Mouse (Mus musculus): ENCODE results near the gene Pnkd.
"Not testable (repeated sequence)": the region's sequence is repeated elsewhere in the genome, so short reads cannot be mapped to it uniquely, and the experiment has no call there.

The Pnkd gene

DNA sequence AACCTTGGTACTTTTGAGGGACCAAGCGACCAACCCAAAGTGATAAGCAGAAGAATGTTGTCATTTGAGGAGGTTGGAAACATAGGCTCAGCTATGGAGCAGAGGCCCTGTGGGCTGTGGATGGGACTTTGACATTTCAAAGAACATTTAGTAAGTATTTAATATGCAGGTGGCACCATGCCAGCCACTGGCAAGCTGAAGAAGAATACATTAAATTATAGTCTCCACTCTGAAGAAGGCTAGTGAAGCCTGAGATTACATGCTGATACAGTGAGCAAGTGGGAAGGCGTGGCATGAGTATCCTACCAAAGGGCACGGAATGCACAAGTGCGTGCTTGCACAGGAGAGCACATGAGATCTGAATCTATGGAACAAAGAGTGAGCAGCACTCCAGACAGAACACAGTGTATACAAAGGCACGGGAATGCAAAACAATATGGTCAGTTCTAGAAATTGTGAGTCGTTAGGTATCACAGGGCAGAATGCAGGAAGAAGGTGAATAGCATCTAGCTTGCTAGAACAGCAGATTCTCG, 45.2 kb downstream of the Pnkd start:
- no peak for DNase-seq (ENCODE audit: low spot score in 2 of 2)

DNA sequence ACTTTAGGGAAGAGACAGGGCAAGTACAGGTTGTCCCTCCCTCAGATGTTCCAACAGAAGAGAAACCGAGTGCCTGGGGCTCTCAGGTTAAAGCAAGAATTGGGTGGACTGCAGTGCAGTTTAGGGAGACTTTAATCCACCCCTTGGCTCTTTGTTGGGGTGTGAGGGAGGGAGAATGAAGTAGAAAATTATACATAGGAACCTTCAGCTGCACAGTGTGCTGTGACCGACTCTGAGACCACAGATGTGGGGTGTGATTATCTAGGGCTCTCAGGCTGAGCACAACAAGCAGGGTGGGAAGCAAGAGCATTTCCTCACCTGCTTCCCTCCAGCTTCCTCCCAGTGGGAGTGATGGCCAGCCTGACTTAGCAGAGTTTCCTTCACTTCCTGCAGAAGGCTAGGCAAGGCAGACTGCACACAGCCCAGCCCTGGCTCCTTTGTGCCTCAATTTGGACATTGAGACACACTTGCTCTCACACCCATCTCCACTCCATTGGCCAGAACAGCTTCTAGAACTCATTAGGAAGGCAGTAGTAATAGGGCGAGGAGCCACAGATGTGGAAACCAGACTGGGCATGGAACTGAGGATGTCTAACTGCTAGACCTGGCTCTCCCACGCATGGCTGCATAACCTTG, 46.4 kb downstream of the Pnkd start:
- DNase-seq (ENCODE audit: low spot score in 2 of 2): no peak

DNA sequence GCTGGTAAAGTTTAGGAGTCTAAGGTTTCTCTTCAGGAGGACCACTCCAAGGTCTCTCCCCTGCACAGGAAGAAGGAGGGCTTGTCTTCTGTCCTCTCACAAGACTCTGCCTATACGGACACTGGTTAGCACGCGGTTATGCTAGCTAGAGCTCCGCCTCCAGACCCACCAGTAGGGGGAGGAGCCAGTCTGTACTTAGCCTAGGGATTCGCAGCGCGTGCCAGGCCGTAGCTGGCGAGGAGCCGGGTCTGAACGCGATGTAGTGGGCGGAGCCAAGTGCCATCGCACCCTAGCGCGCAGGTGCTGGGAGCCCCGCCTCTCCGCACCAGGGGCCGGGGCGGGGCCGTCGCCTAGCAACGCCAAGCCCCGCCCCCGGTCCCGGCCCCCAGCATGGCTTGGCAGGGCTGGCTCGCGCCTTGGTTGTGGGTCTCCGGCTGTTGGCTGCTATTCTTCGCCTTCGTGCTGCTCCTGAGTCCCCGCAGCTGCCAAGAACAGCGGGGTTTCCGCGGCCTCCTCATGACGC, 47.6 kb downstream of the Pnkd start:
- peak; percentile 89 to 91 for DNase-seq (ENCODE audit: low spot score in 2 of 2)

DNA sequence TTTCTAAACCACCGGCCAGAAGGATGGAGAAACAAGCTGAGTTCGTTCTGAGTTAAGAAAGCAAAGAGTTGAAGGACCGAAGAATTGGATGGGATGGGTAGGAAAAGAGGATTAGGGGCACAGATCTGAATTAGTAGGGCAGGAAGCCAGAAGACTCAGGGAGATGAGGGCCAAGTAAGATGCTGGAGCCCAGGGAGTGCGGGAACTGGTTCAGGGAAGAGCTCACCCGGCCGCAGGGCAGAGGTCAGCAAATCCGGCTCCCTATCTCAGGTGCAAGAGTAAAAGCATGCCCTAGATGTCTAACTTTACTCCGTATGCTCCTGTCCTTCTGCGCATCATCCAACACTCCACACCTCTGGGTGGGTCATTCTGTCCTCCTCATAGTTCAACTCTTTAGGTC, 48.2 kb downstream of the Pnkd start:
- DNase-seq (ENCODE audit: low spot score in 2 of 2): no peak

DNA sequence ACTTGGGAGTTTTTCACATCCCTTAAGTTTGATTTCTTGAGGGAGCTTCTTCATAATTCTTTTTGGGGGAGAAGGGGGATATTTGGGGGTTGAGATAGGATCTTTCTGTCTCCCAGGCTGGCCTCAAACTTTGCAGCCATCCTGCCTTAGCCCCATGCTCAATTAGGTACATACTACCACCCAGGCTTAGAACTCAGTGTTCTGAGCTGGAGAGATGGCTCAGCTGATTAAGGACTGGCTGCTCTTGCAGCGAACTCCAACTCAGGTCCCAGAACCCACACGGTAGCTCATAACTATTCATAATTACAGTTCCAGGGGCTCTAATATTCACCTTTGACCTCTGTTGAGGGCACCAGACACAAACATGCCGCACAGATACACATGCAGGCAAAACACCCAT, 49.9 kb downstream of the Pnkd start:
- no peak for DNase-seq (ENCODE audit: low spot score in 2 of 2)

DNA sequence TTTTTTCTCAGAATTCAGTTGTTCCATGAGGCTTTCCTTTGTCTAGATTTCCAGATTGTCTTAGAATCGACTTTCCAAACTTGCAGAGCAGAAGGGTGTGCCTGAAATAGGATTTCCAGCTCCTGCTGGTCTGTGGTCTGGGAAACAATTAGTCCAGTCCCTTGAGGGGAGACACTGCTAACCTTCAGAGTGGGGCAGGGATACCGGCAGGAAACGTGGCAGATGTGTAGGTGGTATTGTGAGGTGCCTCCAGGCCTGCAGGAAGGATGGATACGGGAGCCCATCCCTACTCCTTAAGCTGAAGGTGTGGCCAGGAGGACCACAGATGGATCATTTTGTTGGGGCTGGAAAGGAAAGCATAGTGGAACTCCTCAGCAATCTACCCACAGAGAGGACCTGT, 50.3 kb downstream of the Pnkd start:
- DNase-seq (ENCODE audit: low spot score in 2 of 2): no peak

DNA sequence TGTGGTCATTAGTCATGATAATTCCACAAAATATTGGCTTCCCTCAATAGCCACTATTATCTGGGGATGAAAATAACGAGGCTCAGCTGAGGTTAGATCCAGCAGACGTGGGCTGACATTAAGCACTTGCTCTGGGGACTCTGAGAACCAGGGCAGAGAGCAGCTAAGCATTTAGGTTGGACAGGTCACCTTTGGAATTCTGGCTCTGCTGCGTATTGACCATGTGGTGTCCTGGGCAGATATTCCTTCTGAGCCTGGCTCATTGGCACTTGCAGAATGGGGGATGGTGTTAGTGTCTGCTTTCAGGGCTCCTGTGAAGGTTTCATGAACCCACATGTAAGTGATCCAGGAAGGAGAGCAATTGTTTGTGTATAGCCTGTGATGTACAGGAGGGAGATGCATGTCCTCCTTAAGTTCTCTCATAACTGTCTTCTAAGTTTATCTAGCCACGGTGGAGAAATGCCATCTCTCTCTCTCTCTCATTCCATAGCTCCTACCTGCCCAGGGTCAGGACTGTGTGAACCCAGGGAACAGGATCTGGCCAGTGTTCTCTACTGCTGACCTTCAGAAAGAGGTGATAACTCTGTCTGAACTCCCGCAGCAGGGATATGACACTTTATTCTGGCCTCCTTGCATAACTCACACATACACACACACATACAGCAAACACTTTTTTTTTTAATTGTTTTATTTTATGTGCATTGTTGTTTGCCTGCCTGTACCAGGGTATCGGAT, 50.9 kb downstream of the Pnkd start:
- DNase-seq (ENCODE audit: low spot score in 2 of 2): no peak

DNA sequence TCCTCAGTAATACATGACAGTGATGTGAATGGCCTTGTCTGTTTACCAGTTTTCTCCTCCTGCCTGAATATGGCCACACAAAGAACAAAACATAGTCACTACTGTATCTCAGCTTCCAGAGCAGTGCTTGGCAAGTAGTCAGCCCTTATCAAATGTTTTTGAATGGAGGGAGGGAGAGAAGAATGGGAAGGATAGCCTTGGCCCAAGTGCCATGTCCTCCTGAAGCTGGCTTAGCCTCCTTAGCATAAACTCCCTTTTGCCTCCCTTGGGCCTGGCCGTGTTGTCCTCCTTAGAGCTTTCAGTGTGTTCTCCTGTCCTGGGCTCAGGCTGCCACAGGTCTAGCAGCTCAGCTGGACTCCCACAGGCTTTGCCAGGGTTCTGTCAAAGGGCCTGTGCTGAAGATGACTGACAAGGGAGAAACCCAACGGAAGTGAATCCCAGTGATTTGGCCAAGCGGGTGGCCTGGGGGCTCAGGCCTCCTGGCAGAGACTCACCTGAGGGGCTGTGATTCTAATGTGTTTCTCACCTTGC, 52.6 kb downstream of the Pnkd start:
- DNase-seq (ENCODE audit: low spot score in 2 of 2): no peak

DNA sequence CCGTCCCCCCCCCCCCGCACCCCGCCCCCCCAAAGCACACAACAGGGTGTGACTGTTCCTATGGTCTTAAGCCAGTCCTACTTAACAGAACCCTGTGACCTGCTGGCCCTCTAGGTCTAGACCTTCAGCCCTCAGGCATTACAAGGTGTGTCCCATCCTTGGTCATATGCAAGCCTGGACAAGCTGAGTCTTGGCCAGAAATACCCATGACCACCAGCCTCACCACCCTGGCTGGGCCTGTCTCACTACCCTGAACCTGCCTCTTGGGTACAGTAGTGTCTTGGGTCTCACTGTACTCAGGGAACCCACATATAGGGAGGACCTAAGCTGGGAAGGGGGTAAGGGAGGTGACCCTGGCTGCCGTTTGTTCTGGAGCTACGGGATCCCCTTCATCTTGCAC, 53.3 kb downstream of the Pnkd start:
- DNase-seq (ENCODE audit: low spot score in 2 of 2): no peak

DNA sequence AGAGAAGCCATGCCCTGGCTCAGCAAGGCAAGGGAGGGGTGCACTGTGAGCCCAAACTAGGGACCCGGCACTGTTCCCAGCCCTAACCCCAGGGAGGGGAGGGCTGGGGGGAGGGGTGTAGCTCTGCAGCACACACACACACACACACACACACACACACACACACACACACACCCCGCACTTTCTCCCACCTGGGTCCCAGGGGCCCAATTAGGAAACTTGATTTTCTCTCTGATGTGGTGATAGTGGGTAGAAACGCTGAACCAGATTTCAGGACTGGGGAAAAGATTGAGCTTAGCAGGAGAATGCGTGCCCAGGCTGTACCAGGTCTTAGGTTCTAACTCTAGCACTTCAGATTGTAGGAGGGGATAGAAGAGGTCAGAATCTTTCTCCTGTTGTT, 53.9 kb downstream of the Pnkd start:
- DNase-seq (ENCODE audit: low spot score in 2 of 2): no peak

DNA sequence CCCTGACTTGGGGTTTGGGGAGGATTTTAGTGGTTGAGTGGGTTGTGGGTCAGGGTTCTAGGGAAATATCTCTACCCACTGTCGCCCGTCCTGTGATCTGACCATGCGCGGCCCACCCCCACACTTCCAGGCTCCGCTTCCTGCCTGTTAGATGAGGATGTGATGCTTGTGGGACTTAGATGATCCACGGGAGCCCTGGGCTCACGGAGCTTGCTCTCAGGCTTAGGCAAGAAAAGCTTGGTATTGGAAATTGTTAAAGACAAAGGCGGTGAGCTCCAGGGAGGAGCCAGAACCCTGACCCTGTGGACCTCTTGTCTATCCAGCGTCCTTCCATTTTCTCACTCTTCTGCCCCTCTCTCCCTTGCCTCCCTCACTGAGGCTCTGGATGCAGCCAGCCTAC, 55.2 kb downstream of the Pnkd start:
- no peak for DNase-seq (ENCODE audit: low spot score in 2 of 2)

DNA sequence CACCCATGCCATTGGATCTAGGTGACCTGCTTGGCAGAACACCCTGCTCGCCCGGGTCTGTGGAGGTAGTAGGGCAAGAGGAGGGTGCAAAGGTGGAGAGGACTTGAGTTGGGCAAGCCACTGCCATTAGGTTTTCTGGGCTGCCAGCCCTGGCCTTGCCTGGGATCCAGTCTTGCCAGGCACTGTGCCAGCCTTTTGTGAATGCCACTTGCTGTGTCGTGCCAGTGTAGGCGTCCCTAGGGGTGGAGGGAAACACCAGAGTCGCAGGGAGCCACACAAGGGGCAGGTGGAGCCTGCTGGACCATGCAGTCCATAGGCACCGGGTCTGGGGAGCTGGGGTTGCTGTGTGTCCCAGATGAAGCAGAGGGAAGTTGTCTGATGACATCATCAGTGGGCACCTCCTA, 55.6 kb downstream of the Pnkd start:
- DNase-seq (ENCODE audit: low spot score in 2 of 2): no peak

DNA sequence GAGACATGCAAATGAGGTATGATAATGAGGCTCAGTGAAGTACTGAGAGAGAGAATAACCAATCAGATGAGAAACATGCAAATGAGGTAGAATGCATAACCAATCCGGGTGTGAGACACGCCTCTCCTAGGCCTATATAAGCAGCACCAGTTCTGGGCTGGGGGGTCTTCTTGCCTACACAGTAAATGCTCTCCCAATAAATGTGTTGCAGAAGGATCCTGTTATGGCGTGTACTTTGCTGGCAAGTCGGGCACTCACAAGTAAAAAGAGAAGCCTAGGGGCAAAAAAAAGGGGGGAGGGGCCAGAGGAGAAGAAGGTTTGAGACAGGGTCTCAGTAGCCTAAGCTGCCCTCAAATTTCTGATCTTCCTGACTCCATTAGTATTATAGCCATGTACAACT, 56.3 kb downstream of the Pnkd start:
- DNase-seq (ENCODE audit: low spot score in 2 of 2): not testable (repeated sequence)

DNA sequence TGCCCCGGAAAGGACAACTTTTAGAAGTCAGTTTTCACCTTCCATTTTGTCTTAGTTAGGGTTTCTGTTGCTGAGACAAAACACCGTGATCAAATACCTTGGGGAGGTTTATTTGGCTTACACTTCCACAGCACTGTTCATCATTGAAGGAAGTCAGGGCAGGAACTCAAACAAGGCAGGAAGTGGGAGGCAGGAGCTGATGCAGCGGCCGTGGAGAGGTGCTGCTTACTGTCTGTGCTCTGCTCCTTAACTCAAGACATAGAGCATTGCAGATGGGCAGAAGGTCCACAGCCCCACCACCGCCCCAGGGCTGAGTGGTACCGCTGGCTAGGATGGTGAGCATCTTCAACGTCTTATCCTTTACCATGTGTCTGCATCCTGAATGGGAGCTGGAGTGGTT, 57.2 kb downstream of the Pnkd start:
- no peak for DNase-seq (ENCODE audit: low spot score in 2 of 2)

DNA sequence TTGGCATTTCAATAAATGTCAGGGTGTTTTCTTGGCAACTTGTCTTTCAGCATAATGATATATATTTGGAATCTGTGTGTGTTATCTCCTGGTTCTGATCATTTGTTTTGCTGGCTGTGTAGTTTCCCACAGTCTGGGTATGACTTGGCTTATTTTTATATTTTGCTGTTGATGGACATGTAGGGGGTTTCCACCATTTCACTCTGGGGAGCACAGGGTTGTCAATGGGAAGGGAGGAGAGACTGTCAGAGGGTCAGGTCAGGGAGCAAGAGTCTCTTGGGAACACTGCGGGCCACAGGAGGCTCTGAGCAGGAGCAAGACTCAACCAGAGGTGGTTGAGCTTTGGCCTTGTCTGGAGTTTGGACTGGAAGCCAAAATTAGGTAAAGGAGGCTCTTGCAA, 57.6 kb downstream of the Pnkd start:
- DNase-seq (ENCODE audit: low spot score in 2 of 2): no peak

DNA sequence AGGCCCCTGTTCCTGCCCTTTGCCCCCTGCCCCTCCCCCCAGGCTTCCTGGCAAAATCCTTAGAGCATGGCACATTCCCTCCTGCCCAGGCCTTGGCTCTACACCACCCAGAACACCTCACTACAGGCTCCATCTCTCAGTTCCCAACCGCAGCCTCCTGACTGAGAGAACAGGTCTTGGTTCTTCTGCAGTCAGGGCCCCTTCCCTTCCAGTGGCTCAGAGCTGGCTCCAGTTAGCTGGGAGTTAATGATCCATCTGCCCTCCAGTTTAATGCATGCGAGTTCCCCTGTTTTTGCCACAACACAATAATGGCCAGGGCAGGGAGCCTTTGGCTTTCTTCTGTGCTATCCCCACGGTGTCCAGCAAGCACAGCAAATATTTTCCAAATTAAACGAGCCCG, 58.4 kb downstream of the Pnkd start:
- no peak for DNase-seq (ENCODE audit: low spot score in 2 of 2)

DNA sequence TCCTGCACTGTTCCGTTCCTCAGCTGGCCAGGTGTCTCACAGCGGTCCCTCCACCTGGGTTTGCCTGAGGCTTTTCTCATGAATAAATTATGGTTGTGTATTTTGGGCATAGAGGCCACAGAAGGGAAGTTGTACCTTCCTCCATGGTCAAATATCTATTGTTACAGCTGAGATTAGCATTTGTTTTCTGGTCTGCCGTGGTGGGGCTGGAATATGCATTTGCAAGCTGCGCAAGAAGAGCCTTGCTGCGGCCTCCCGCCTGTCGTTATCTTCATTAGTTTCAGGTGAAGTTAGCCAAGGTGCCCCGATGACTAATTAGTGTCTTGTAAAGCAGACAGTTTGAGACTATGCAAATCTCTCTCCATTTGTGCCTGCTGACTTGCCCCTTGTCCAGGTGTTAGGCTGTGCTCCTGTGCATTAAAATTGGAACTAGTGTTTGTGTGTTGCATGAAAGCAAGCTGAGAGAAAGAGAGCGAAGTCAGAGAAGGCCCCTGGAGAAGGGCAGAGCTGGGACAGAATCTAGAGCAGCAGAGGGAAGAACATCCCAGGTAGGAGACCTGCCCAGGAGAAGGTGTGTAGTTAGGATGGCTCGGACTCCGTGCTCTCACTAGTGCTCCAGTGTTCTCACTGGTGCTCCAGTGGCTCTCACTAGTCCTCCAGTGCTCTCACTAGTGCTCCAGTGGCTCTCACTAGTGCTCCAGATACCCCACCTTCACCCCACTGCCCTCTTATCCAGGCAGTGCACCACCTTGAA, 59.6 kb downstream of the Pnkd start:
- DNase-seq (ENCODE audit: low spot score in 2 of 2): no peak

DNA sequence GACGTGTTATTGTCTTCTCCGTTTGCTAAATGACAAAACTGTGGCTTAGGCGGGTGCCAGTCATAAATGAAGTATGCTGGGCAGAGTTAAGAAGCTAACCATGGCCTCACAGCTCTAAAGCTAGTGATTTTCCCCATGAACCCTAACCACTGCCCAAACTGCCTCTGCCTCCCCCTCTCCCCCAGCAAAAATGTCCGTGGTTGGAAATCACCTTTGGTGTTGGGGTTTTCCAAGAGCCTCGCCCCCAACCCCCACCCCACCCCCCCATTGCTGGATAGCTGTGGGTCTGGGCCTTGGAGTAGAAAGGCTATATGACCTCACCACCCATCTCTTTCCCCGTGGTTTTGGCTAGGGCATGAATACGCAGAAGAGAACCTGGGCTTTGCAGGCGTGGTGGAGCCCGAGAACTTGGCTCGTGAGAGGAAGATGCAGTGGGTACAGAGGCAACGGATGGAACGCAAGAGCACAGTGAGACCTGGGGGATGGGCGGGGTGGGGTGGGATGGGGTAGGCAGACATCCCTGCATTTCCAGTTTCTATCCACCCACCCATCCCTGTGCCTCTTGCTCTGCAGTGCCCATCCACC, 66.5 kb downstream of the Pnkd start:
- no peak for DNase-seq (ENCODE audit: low spot score in 2 of 2)

DNA sequence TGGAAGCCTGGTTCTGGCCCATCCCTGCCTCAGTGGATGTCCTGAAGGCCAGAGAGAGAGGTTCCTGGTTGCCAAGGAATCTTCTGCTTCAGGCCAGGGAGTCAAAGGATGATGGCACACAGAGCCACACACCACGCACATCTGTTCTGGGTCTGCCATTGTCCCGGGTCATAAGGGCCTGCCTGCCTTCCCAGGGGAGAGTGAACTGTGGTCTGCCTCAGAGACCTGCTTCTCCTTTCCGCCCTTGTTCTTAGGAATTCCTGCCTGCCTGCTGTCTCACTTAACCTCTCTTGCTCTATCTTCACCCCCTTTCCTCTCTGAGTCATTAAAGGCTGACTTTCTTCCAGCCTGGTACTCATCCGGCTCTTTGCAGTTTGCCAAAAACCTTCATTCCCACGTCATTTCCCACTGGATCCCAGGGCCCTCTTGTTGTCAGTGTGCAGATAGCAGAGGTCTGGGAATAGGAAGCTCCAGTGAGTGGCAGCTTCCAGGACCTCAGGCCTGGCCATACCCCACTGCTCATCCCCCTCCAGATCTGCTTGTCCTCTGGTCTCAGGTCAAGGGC, 67.9 kb downstream of the Pnkd start:
- no peak for DNase-seq (ENCODE audit: low spot score in 2 of 2)

DNA sequence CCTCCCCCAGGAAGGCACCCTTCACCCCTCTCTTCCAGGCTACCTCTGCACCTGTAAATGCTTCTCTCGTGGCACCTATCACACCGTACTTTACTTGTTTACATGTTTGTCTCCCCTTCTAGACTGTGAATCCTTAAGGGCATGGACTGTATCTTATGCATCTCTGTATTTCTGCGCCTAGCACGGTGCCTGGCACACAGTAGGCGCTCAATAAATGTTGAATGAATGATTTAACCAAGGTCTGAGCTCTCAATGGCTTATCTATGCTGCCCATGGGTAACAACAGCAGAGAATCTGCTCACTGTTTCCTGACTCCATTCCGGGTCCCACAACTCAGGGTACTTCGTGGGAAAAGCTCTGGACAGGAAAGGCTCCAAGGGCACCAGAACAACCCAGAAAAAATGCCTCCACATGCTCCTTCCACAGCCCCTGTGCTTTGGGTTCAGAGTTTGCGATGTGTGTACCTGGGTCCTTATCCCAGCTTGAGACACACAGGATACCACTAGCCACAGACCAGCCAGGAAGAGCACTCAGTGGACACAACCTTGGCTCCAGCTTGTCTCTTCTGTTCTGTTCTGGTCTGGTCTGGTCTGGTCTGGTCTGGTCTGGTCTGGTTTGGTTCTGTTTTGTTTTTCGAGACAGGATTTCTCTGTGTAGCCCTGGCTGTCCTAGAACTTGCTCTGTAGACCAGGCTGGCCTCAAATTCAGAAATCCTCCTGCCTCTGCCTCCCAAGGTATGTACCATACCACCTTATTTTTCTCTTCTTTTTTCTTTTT, 68.9 kb downstream of the Pnkd start:
- no peak for DNase-seq (ENCODE audit: low spot score in 2 of 2)

DNA sequence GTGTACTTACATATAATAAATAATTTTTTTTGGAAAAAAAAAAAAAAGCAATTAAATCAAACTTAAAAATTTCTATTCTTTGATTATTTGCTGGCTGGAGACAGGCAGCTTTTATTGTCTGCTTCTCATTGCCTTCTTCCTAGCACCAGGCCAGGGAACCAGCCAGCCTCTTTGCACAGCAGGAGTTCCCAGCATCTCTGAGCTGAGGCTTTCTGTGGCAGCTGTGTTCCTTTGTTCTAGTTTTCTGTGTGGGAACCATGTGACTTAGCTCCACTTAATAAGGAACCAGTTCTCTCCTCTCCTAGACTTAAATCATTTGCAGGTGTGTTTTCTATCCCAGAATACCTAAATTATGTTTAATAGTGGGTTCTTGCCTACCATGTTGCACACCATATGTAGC, 72.8 kb downstream of the Pnkd start:
- no peak for DNase-seq (ENCODE audit: low spot score in 2 of 2)
